Mouse (Mus musculus) C2C12 (cell line): ENCODE results near the gene Tbc1d17.

Source experiments
- CTCF ChIP-seq: IDR thresholded peaks from one replicate; pipeline ENCODE4 v1.5.1; 2011; ENCODE audit not compliant: control insufficient read depth, insufficient read depth, insufficient read length
- FOSL1 ChIP-seq: IDR thresholded peaks from one replicate; pipeline ENCODE4 v1.8.0; 2011; ENCODE audit warnings: mild to moderate bottlenecking, low read length; ENCODE audit not compliant: poor library complexity, insufficient read depth, severe bottlenecking
- MYOD1 ChIP-seq: IDR thresholded peaks from one replicate; pipeline ENCODE4 v1.6.1; 2011; ENCODE audit warnings: low read depth; ENCODE audit not compliant: control insufficient read depth, insufficient read length
- USF1 ChIP-seq: IDR thresholded peaks from one replicate; pipeline ENCODE4 v1.6.1; 2011; ENCODE audit warnings: low read depth, mild to moderate bottlenecking, control low read depth, moderate library complexity

DNA sequence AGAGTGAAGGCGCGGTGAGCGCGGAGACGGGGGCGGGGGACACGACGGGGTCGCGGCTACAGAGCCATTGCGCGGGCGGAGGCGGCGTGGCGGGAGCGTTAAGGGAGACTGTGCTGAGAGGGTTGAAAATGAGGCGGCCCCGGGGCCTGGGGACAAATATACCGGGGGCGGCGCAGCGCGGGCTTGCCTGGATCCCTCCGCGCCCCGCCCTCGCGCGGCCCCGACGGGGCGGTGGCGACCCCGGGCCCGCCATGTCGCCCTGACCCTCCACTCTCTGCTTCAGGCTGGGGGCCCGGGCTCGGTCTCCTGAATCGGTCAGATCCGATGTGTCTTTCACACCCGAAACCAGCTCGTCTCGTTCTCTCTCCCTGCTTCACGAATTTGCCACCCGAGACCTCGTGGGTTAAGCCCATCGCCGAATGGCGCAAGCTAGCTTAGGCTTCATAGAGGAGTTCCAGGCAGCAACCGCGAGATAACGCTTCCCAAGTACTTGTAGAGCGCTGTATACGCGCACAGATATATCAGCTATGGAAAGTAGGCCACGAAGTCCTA lies 32.3 kb downstream of the Tbc1d17 start, which contains the start of gene Atf5:
- TF ChIP-seq USF1 = no peak
- peak; percentile 3 for TF ChIP-seq CTCF
- no peak for TF ChIP-seq FOSL1
- no peak for TF ChIP-seq MYOD1
